Mouse (Mus musculus) gastrocnemius, postnatal 4 days (tissue): Measurements from ENCODE around the gene Fosl2. TPM values are rescaled to one million over a fixed set of nuclear protein-coding genes. Genes with fewer than 3 reads are reported as not detected.
"Not testable (repeated sequence)": the region's sequence is repeated elsewhere in the genome, so short reads cannot be mapped to it uniquely, and the experiment has no call there.

Experiments
- DNase-seq, 2 experiments: peaks; one replicate each; pipeline ENCODE4 v3.0.0; 2021 to 2022; ENCODE audit warnings: low spot score in 2 of 2, mixed read lengths in 2 of 2
- total RNA-seq, 2 experiments: library from RNA; stranded (reverse); gene quantifications; 2 replicates each; pipeline ENCODE4 v1.2.3; 2021

The Fosl2 gene
- total RNA-seq, 2 experiments from 2014 or later = 23.2 to 33.3 TPM

DNA sequence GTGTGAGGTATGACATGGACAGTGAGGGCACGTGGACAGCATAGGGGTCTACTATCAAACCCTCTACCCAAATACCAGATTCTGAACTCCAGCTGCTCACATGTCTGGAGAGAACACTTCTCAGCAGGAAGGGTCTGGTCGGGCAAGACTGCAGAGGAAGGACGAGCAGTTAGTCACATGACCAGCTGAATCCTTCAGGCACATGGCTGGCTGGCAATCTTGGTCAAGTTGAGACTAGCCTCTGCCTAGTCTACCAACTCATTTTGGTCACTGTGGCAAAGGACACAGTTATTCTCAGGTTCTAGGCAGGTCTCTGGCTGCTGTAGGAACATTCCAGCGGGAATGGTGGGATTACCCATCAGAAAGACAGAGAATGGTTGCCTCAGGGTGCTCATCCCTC, 42.1 kb downstream of the Fosl2 start:
- no peak for DNase-seq

DNA sequence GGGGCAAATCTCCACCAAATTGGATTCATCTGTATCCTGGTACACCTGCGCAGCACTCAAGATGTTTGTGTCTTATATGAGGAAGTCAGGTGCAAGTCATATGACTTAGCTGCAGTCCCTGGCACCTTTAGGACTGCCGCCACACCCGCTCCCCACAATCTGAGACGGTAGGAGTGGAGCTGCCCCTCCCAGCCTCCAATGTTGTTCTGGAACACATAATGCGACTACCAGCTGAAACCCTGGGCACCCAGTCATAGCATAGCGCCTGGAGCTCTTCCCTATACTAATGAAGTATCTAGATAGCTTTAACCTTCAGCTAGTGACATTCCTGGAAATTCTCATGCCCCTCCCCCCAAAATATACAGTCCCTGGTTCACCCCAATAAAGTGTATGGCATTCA, 43.1 kb downstream of the Fosl2 start:
- not testable (repeated sequence) for DNase-seq

DNA sequence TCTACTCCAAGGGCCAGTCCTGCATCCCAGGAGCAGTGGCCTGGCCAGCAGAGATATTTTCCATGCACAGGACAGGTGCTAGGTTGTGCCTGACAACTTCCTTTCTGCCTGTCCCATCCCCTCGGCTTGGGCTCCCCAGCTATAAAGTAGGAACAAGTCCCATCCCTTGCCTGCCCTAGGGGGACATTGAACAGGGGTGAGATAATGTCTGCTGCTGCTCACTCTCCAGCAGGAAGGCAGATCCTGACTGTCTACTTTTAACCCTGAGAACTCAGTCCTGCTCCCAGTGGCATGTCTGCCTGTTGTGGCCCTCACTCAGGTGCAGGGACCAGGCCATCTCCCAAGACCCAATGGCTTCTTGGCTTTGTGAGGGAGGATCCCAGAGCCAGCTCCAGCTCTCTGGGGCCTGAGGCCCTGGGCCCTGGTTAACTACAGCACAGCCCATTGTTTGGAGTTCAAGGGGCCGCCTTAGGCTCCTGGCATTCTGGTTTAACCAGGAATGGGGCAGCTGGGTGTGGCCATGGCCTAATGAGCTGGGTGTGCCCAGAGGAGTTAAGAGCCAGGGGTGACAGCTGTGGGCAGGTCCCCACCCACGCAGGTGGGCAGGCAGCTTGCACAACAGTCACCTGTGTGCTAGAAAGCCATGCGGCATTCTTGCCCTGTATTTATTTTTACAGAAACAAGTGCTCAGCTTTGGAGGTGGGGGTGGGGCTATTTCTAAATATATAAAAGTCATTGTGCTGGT, 47.5 kb downstream of the Fosl2 start:
- no peak for DNase-seq

DNA sequence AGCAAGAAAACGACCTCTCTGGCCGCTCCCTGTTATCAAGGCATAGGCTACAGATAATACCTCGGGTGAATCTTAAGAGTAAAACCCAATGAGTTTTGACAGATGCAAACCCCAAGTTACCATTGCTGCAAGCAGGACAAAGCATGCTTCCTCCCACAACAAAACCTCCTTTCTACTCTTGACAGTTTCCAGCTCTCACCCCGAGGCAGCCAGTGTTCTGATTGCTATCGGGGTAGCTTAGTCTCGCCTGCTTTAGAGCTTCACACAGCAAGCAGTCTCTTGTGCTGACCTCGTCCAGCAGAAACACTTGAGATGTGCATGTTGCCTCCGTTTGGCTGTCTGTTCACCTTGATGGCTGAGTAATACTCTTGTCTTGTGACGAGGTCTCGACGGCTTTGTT, 52.1 kb downstream of the Fosl2 start:
- no peak for DNase-seq

DNA sequence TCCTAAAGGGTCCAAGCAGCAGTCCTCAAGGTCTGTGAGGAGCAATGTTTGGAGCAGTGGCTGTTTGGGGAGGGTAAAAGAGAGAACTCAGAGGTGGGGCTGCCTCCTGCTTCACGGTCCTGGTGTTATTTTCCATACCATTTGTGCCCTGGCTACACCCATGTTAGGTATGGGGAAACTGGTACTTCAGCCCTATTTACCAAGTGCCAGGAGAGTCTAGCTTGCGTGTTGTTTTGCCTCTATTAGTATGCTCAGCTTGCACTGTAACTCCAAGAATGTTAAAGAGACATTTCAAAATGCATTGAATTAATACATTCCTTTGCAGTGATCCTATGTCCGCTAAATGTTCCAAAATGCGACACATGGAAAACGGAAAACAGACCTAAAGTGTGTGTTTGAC, 55.7 kb downstream of the Fosl2 start:
- no peak for DNase-seq

DNA sequence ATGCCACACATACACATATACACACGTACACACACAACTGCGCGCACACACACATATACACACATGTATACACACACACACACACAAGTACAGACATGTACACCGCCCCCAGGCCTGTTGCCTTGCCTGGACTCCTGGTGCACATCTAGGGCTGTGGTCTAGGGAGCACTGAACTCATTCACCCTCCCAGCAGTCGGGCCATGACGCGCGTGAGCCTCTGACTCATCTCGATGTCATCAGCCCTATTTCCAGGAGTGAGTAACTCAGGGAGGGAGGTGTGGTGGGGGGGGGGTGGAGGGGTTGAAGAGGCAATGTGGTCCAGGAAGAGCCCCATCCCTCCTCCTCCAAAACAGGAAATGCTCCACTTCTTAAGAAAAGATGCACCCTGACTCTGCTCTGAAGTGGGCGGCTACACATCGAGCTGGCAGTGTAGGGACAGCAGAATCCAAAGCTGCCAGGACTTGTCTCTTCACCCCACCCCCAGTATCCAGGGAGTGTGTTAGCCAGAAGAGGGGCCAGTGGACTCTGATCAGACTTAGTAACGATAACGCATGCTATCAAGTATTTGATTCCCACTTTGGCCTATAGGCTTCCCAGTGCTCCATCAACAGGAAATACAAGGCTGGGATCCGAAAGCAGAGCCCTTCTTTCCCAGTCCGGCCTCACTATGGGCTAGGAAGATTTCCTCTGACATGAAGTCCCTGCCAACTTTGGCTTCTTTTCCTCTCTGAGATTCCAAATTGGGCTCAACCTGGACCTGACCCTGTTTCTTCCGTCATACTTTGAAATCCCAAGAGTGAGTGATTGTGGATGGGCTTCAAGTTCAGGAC, 56.6 kb downstream of the Fosl2 start:
- no peak for DNase-seq

DNA sequence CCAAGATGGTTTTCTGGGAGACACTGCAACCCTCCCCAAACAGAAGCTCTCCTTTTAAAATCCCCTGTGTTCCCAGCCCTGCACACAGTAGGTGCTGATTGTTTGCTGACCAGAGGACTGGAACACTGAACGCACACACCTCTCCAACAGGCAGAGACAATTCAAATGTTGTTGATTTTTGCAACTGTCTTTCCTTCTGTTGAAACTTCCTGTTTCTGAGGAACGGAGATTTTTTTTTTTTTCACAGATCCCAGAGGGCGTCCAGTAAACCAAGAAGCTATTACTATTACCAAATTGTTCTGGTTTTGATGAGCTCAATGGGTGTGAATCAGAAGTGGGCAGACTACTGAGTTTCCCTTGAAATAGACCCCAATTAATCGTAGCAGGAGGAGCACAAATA, 58.6 kb downstream of the Fosl2 start:
- DNase-seq = no peak

DNA sequence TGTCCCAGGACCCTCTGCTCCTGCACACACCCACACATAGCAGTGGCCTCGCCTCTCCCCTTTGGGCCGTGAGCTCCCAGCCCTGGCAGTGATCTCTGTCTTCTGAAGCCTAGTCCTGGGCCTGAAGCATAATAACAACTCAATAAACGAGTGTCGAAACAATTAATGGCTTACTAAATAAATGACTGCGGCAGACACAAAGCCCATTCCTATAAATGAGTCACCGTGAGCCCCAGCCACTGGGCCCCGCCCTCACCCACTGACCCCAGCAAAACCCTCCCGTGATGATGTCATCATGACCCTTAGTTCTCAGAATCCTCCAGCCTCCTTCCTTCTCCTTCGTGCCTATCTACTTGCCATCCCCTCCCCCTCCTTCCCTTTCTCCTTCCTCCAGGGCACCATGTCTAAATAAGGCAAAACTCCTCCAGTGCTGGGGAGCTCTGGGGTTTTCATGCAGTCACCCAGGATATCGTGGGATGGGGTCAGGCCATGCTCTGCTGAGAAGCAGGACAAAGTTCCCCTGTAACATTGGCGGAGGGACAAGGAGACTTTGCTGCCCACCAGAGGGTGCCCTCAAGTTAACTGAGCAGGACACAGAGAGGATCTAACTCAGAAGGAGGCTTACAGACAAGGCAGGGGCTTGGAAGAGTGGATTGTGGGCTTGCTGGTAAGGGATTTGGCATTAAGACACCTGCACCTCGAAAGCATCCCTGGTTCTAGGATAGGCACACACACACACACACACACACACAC, 60.4 kb downstream of the Fosl2 start:
- no peak for DNase-seq

DNA sequence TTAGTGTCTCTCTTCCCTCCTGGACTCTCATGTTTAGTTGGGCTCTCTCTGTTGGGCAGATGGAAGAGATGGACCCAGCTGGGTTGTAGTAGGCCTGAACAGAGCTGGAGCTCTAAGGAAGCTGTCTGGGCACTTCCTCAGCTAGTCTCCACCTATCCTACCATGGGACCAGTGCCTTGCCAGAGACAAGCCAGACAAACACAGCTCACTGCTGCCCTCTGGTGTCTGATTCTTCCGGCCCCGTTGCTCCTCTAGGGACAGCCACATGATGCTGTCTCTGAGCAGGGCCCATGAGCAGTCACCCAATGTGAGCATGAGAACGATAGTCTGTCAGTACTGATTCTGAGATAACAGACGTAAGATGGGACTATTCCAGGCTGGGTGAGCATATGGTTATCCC, 62.1 kb downstream of the Fosl2 start:
- peak; percentile 80 to 89 for DNase-seq

DNA sequence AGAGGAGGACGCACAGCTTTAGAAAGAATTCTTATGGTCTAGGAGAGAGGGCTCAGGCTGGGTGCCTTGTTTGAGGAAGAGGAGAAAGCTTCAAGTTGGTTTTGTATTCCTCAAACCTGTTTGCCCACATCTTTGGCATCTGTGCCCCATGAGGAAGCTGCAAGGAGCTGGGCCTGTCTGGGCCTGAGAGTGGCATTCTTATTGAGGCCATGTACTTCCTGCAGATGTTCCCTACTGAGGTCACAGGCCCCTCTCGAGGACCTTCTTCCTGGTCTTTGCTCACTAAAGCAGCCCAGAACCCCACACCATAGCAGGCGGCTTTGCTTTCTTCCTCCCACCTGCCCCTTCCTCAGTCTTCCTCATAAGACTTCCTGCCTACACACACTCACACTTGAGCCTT, 63.5 kb downstream of the Fosl2 start:
- no peak for DNase-seq

DNA sequence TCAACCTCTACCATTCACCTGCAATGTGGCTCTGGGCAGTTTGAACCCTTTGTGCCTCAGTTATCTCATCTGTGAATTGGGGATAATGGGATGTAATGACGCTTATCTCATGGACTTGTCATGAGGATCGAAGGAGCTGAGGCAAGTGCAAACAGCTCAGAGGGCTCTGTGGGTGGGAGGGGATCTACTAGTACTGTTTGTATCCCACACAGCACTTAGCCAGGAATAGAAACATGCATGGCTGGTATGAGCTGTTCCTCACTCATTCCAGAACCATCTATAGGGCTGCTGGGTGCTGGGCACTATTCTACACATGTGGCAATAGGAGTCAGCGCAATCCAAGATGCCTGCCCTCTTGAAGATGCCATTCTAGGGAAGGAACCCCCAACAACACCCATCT, 64.0 kb downstream of the Fosl2 start:
- no peak for DNase-seq

DNA sequence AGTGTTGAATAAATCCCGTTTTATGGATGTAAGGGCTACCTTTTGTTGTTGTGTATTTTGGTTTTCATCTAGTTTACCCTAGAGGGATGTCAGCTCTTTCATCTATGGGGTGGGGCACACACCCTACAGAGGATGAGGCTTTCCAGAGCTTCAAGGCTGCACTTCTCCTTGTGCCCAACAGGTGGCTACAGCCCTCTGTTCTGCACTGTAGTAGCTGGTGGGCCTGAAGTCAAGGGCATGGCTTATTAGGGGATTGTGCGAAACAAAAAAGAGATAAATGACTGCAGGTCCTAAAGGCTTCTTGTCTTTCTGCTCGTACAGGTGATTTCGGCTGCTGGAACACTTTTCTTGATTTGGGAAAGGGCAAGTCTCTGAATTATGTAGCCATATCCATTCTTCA, 69.1 kb downstream of the Fosl2 start:
- no peak for DNase-seq

DNA sequence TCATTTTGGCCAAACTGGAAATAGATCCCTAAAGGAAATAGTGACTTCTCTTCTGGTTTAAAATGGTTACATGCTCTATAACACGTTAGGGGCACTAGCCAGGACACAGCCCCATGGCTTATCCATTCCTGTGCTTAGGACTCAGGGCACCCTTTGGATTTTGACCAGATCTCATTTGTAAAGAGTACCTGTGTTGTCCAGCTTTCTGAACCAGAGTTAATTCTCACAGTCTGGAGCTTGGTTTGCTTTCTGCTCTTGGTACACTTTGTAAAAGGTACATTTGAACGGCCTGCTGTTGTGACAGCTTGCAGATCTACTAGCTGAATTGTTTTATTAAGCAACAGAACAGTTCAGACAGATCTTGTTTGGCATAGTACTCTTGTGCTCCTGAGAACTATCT, 71.1 kb downstream of the Fosl2 start:
- no peak for DNase-seq

Other genes with a start within 250 kb of the Fosl2 start
- 1 to 10 TPM; 1.7 to 2.6 TPM for gene Plb1, start 96.9 kb downstream of the Fosl2 start, total RNA-seq